Mouse (Mus musculus) neural tube, embryonic 10.5 days (tissue): ENCODE data around the gene Mrps17.

ENCODE experiments used
- DNase-seq: peaks from one replicate; pipeline ENCODE4 v3.0.0-alpha.2; 2017; ENCODE audit warnings: low spot score; ENCODE audit errors: extremely low spot score

Gene Mrps17

GRCm38 (mm10) chr5:129740976-129741375, 25.7 kb downstream of the Mrps17 start:
- DNase-seq = peak; percentile 26

GRCm38 (mm10) chr5:129742903-129743488, 27.7 kb downstream of the Mrps17 start:
- DNase-seq = no peak

- DNase-seq = no peak
These were observed 28.8 kb downstream of the Mrps17 start for GRCm38 (mm10) chr5:129744050-129744449.

GRCm38 (mm10) chr5:129756886-129757285, 41.6 kb downstream of the Mrps17 start:
- no peak for DNase-seq

GRCm38 (mm10) chr5:129759929-129760480, 44.7 kb downstream of the Mrps17 start:
- DNase-seq = no peak

- no peak for DNase-seq
These were observed 46.7 kb downstream of the Mrps17 start for GRCm38 (mm10) chr5:129761865-129762540.

GRCm38 (mm10) chr5:129770443-129771355, 55.4 kb downstream of the Mrps17 start:
- no peak for DNase-seq
